Mouse (Mus musculus): ENCODE measurements around the gene Sox4.

DNA sequence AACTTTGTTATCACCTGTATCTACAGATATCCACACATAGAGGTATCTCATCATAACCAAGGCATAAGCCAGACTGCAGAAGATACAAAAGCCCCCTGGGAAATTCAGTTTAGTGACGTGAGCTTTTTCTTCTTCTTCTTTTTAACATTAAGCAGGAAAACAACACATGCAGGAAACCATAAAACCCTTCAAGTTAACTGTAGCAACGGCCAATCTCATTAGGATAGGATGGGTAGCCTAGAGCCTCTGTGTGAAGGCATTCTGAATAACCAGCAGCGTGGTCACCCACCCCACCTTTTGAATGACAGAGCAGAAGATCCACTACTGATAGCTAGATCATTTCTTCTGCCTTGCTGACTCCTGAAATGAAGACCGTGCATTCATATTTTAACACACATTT is 10.6 kb downstream of the Sox4 start:
- TF ChIP-seq CTCF (IDR thresholded peaks at IDR 0.05) (no peak), EP300 (IDR thresholded peaks at IDR 0.05) (no peak)
